Mouse (Mus musculus): Measurements from ENCODE around the gene Tcf12.

The Tcf12 gene

DNA sequence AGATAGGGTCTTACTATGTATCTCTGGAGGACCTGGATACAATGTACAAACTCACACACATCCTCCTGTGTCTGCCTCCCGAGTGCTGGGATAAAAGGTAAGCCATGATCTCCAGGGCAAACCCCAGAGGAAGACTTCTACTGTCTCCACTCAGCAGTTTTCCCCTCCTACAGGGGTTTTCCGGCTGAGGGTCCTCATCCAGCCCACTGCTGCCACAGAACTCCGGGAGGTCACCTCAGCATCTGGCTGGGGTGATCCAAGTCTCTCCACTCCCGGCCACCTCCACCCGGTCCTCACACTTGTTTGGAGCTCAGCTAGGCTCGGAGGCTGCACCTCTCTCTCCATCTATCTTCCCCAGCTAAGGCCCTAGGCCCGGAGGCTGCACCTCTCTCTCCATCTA, 308.4 kb downstream of the Tcf12 start:
- no peak for DNase-seq (ENCODE audit: low spot score)

DNA sequence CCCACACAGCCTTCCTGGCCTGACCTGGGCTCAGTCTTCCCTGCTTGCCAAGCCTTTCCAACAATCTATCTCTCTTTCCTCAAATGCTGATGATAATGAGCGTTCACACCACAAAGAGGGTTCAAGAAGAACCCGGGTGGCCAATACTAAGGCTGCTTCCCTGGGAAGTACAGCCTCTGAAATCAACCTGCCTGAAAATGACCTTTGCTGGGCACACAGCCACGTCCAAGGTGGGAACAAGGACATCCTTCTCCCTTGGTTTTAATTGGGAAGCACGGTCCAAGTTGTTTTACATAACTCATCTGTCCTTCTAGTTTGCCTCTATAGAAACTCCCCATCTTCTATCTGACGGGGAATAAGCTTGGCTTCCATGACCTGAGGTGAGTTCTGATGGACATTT, 312.1 kb downstream of the Tcf12 start:
- no peak for DNase-seq (ENCODE audit: low spot score)

DNA sequence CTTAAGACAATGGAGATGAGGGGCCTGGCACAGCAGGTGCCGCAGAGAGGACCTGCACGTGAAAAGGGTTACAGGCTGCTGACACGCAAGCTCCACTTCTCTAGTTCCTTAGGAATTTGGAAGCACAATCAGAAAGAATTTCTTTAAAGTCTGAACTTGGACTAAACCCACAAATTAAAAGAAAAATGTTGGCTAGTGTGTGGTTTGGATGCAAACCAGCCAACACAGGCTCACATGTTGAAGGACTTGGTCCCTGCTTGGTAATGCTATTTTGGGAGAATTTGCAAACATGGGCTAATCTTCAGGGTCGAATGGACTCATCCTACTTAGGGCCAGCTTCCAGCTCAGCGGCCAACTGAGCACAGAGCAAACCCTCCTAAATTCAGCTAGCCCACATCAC, 313.5 kb downstream of the Tcf12 start:
- no peak for DNase-seq (ENCODE audit: low spot score)

All from testis, postnatal 10 days (tissue).